Mouse (Mus musculus) ovary, adult 18-20 months (tissue): Measurements from ENCODE around the gene Ms4a3.

Experiments
- DNase-seq: peaks from one replicate; pipeline ENCODE4 v3.0.0; 2022; ENCODE audit warnings: low spot score, mixed read lengths

The Ms4a3 gene

DNA sequence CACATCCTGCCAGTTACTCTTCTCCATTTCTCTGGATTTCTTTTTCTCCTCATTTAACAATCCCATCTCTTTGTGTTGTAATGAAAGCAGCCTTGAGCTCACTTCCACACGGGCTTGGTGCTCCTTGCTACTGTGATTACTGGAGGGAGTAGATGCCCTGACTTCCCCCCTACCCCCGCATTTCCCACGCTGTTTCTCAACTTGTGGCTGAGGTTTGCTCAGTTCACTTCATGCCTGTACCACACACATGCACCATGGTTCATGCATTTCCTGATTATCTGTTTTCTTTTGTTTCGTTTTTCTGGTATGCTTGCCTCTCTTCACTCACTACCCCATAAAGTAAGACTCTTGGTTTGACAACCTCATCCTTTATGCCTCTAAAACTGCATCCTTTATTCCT, 51.4 kb downstream of the Ms4a3 start:
- DNase-seq, result no peak
